Mouse (Mus musculus) gastrocnemius, postnatal 10 days (tissue): ENCODE measurements around the gene Fbxl12. TPM values are rescaled to one million over a fixed set of nuclear protein-coding genes. Genes with fewer than 3 reads are reported as not detected.
"Not testable (repeated sequence)": the region's sequence is repeated elsewhere in the genome, so short reads cannot be mapped to it uniquely, and the experiment has no call there.

Experiments
- DNase-seq: peaks from one replicate; pipeline ENCODE4 v3.0.0; 2021; ENCODE audit warnings: mixed read lengths
- long read RNA-seq, 2 experiments: library from polyadenylated mRNA; stranded (forward); transcript quantifications; one replicate each; pipeline ENCODE4 v2.0.0; 2021
- total RNA-seq, 2 experiments: library from RNA; stranded (reverse); gene quantifications; 2 replicates each; pipeline ENCODE4 v1.2.3; 2021

Fbxl12 gene
- 10 to 100 TPM in 1 of 2 experiments, 1 to 10 TPM in 1; 8.1 to 12.0 TPM for total RNA-seq
- long read RNA-seq, experiment 1, full-length matches to known transcripts: 1 of 1 reads
- long read RNA-seq, experiment 1, partial matches to known transcripts: 0 of 1 reads
- long read RNA-seq, experiment 1, other reads (novel, unspliced or antisense): 0 of 1 reads
- long read RNA-seq, experiment 2, partial matches to known transcripts: 0 of 3 reads
- long read RNA-seq, experiment 2, other reads (novel, unspliced or antisense): 1 of 3 reads

DNA sequence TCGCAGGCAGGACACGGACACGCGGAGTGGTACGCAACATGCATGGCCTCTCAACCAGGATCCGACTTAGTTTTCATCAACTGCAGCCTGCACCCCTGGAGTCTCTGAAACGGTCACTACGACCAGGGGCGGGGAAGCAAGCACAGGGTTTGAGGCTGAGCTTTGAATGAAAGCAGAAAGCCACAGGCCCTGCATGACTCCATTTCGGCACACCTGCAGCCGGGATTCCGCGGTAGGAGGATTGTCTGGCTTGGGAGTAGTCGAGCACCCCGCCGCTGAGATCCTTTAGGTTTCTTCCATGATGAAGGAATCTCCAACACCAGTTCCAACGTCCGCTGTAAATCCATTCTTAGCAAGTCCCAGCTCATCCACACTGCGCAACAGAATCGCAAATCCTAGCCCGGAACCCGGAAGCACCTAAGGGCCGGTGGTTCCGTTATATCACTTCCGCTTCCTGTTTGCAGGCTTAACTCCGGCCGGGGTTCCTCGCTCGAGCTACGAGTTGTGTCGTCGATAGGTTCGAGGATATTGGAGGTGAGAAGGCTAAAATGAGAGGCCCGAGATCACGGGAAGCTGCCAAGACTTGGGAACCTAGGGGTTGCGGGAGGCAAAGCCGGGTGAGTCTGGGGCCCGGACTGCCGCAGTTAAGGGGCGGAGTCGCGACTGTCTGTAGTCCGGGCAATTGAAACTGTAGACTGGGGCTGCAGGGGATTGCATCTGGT is at the start of gene Fbxl12:
Gene Fbxl12 (minus strand): TSS at position 408 of the 722 bp plus-strand sequence.
- peak; percentile 65 for DNase-seq

DNA sequence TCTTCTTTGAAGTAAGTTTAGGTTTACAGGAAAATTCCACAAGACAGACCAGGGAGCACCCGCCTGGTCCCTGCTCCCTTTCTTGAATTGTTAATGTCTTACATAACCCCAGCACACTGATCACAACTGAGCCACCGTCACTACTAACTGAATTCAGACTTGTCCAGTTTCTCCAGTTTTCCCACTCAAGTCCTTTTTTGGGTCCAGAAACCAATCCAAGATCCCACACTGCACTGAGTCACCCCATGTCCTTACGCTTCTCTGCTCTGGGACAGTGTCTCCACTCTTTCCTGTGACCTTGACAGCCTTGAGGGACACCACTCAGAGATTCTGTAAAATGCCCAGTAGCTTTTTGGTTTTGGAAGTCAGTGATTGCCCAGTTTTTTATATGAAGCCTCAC is 48.3 kb upstream of the Fbxl12 start:
- DNase-seq: no peak

DNA sequence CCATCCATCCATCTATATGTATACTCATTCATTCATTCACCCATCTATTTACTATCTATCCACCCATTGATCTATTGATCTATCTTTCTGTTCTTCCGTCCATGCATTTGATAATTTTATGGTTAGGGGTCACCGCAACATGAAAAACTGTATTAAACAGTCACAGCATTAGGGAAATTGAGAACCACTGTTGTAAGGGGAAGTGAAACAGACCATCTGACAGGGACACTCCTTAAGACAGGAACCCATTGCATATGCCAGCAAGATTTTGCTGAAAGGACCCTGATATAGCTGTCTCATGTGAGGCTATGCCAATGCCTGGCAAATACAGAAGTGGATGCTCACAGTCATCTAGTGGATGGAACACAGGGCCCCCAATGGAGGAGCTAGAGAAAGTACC is 45.9 kb upstream of the Fbxl12 start:
- not testable (repeated sequence) for DNase-seq

- no peak for DNase-seq
Measured at GRCm38 (mm10) chr9:20689913-20690312, 45.3 kb upstream of the Fbxl12 start.

GRCm38 (mm10) chr9:20689403-20689802 is 44.8 kb upstream of the Fbxl12 start:
- no peak for DNase-seq

- DNase-seq: no peak
Measured at GRCm38 (mm10) chr9:20685081-20685861, 40.7 kb upstream of the Fbxl12 start.

DNA sequence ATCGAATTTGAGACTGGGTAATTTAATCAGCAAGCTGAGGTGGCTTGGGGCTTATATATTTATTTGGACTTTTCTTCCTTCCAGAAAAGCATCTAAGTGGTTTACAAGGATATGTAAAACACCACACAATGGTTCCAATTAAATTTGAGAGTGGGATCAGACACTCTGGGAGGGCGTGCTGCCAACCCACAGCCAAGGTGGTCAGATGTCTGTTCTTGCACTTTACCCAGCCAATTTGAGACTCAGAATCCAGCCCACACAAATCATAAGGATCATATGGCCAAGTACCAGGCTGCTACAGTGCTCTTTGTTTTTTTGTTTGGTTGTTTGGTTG is 37.8 kb upstream of the Fbxl12 start:
- DNase-seq: no peak

DNA sequence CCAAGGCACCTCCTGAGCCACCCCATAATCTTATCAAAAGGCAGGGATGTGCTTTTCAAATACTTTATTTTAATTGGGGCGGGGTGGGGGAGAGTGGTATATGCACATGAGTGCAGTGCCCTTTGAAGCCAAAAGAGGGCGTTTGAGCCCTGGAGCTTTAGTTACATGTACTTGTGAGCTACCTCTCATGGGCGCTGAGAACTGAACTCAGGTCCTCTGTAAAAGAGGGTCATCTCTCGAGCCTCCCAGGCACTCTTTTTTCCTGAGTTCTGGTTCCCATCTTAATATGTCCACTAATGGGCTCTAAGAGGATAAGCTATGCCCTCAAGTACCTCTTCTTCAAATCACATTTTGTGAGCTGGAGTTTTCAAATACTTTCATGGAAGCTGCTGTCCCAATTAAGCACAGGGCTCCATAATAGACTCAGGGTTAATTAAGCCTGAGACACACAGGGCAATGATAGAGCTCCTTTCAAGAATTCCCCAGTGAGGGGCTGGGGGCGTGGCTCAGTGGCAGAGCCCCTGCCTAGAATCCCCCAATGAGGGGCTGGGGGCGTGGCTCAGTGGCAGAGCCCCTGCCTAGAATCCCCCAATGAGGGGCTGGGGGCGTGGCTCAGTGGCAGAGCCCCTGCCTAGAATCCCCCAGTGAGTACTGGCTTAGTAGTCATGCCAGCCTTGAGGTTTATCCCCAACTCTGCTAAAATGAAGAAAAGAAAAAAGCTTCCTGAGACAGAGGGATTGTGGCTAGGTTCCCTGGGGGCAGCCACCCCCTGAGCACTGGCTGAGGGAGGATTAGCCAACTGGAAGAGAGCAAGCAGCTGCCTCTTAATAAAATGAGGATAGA is 37.2 kb upstream of the Fbxl12 start:
- no peak for DNase-seq

DNA sequence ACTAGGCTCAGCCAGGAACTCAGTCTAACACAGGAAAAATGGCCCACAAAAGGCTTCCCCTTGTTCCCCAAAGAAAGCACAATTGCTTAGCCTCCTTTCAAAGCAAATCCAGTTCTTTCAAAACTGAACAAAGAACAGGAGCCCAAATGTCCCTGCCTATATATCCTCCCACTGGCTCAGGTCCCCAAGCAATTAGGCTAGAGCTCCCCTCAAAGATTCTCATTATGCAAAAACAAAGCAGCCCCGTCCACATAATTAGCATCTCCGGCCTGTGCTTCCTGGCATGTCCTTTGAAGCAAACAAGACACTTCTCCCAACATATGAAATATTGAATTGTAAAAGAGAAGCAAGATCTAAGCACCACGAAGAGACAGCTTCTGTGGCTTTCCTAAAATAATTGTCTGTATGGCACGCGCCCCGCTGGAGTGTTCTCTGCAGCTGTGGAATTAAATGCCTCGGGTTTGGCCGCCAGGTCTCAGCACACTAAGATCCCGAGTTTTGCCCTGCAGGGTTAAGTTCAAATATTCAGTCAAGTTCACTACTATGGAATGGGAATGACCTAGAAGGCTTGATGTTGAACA is 35.9 kb upstream of the Fbxl12 start:
- no peak for DNase-seq

- DNase-seq: no peak
Measured at GRCm38 (mm10) chr9:20677892-20678291, 33.3 kb upstream of the Fbxl12 start.

GRCm38 (mm10) chr9:20672047-20672446 is 27.5 kb upstream of the Fbxl12 start:
- DNase-seq: no peak

DNA sequence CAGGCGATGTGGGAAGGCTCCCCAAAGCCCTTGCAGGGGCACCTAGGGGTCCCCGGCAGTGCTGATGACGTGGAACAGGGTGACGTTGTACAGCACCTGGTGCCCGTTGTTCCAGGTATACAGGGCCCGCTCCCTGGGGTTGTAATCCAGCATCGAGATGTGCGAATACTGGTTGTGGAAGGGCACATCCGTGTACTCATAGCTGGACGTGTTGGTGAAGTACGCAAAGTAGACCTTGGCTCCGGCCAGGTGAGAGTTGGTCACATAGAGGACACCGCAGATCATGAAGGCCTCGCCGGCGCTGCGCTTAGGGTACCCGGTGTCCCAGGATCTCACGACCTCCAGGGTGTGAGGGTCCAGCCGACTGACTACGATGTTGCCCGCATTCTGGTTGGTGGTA is 23.5 kb upstream of the Fbxl12 start:
- no peak for DNase-seq

GRCm38 (mm10) chr9:20666510-20667034 is 22.0 kb upstream of the Fbxl12 start:
- no peak for DNase-seq

DNA sequence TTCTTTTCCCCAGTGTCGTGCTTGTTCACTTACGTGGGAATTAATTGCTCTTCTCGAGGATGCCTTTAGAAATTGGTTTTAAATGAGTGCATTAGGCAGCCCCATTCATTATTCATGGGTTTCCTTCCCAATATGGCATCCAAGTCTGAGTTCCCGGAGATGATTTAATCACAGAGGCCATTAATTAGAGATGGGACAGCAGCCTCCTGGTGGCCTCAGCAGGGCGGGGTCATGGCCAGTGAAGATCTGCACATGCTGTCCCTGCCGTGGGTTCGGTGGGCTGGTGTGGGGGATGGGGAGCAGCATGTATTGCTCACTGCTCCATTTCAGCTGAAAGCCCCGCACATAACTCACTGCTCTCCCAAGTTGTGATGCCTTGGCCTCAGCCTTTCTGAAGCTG is 21.4 kb upstream of the Fbxl12 start:
- no peak for DNase-seq

DNA sequence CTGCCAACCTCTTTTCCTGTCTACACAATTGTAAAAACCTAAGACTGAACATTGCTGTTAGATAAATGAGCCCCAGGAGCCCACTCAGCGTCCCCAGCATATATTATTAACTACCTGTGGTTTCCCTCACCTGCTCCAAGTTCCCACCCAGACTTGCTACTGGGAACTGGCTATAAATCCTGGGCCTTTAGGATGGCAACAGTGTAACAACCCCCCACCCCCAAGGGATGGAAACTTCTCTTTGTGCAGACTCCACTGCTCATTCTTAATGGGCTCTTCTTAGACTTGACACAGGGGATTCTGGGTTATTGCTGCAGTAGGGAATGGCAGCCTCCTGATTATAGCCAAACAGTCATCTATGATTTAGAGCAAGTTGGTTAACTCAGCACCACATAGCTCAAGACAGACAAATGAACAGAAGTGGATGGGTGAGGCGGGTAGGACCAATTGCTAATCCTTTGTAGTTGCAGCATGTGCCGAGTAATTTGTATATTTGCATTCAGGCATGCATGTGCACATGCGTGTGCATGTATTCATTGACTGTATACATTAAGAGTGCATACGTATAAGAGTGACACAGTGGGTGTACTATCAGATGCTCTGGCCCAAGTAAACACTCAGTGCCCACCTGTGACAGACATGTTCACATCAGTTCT is 20.5 kb upstream of the Fbxl12 start:
- no peak for DNase-seq

GRCm38 (mm10) chr9:20664366-20664765 is 19.8 kb upstream of the Fbxl12 start:
- DNase-seq: no peak

- DNase-seq: no peak
Measured at GRCm38 (mm10) chr9:20663956-20664355, 19.4 kb upstream of the Fbxl12 start.

DNA sequence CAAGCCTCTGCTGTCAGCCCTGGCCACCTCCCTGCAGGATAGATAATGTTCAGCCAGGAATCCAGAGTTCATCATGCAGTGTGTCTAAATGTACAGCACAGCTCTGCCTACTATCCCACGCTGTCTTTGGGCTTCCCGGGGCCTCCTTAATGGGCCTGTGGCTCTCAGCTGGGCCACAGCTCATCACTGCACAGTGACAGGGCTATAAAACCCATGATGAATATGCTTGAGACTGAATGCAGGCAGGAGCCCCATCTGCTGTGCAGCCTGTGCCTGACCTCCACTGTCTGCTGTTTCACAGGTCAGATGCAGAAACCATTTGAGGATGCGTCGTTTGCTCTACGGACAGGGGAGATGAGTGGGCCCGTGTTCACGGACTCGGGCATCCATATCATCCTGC is 18.3 kb upstream of the Fbxl12 start:
- no peak for DNase-seq

- peak; percentile 80 for DNase-seq
Measured at GRCm38 (mm10) chr9:20662325-20662724, 17.8 kb upstream of the Fbxl12 start.

GRCm38 (mm10) chr9:20657546-20657945 is 13.0 kb upstream of the Fbxl12 start:
- DNase-seq: peak; percentile 50

- DNase-seq: no peak
Measured at GRCm38 (mm10) chr9:20653859-20654258, 9.3 kb upstream of the Fbxl12 start.
